Mouse (Mus musculus): ENCODE measurements around the gene Myef2.

DNA sequence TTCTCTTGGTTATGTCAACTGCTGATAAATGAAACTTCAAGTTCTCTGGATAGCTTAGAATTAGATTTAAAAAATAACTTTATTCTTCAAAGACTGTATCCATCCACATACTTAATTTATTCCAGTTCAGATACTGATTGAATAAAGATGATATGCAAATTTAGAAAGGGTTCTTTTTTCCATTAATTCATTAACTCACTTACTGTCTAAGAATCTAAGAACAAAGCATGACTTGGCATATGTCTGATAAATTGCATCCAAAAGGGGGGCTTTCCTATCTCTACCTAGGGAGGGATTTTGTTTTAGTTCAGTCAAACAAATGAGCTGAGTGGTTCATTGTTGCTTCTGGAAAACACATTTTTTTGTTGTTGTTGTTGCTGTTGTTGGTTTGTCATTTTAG lies 18.9 kb upstream of the Myef2 start:
- TF ChIP-seq CTCF (IDR thresholded peaks at IDR 0.05; ENCODE audit: insufficient read depth, low read depth, low read length) (no peak), POLR2A (IDR thresholded peaks at IDR 0.05; ENCODE audit: insufficient read depth, low read depth, low read length) (no peak)
